Mouse (Mus musculus): ENCODE measurements around the gene Clec16a.

Gene Clec16a

GRCm38 (mm10) chr16:10544995-10545622 is at the start of gene Clec16a:
Clec16a (plus strand) TSS chr16:10545339.
- DNase-seq (ENCODE audit: extremely low spot score): peak; percentile 93

- no peak for DNase-seq (ENCODE audit: extremely low spot score)
Measured at GRCm38 (mm10) chr16:10495824-10496298, 49.3 kb upstream of the Clec16a start.

- DNase-seq (ENCODE audit: extremely low spot score): no peak
Measured at GRCm38 (mm10) chr16:10498096-10498602, 47.0 kb upstream of the Clec16a start.

GRCm38 (mm10) chr16:10499122-10499521 is 46.0 kb upstream of the Clec16a start:
- no peak for DNase-seq (ENCODE audit: extremely low spot score)

- DNase-seq (ENCODE audit: extremely low spot score): peak; percentile 76
Measured at GRCm38 (mm10) chr16:10501865-10502264, 43.3 kb upstream of the Clec16a start.

GRCm38 (mm10) chr16:10503058-10503457 is 42.1 kb upstream of the Clec16a start:
- no peak for DNase-seq (ENCODE audit: extremely low spot score)

GRCm38 (mm10) chr16:10507445-10507844 is 37.7 kb upstream of the Clec16a start:
- no peak for DNase-seq (ENCODE audit: extremely low spot score)

GRCm38 (mm10) chr16:10508691-10509090 is 36.4 kb upstream of the Clec16a start:
- no peak for DNase-seq (ENCODE audit: extremely low spot score)

- no peak for DNase-seq (ENCODE audit: extremely low spot score)
Measured at GRCm38 (mm10) chr16:10510477-10511133, 34.5 kb upstream of the Clec16a start.

- DNase-seq (ENCODE audit: extremely low spot score): no peak
Measured at GRCm38 (mm10) chr16:10511134-10511520, 34.0 kb upstream of the Clec16a start.

- no peak for DNase-seq (ENCODE audit: extremely low spot score)
Measured at GRCm38 (mm10) chr16:10515953-10516572, 29.1 kb upstream of the Clec16a start.

GRCm38 (mm10) chr16:10518030-10518429 is 27.1 kb upstream of the Clec16a start:
- no peak for DNase-seq (ENCODE audit: extremely low spot score)

GRCm38 (mm10) chr16:10520908-10521614 is 24.1 kb upstream of the Clec16a start:
- DNase-seq (ENCODE audit: extremely low spot score): peak; percentile 80

GRCm38 (mm10) chr16:10522811-10523210 is 22.3 kb upstream of the Clec16a start:
- peak; percentile 59 for DNase-seq (ENCODE audit: extremely low spot score)

- DNase-seq (ENCODE audit: extremely low spot score): no peak
Measured at GRCm38 (mm10) chr16:10523650-10524049, 21.5 kb upstream of the Clec16a start.

- DNase-seq (ENCODE audit: extremely low spot score): no peak
Measured at GRCm38 (mm10) chr16:10524866-10525609, 20.1 kb upstream of the Clec16a start.

- no peak for DNase-seq (ENCODE audit: extremely low spot score)
Measured at GRCm38 (mm10) chr16:10525610-10525980, 19.5 kb upstream of the Clec16a start.

- DNase-seq (ENCODE audit: extremely low spot score): no peak
Measured at GRCm38 (mm10) chr16:10527046-10527644, 18.0 kb upstream of the Clec16a start.

- DNase-seq (ENCODE audit: extremely low spot score): no peak
Measured at GRCm38 (mm10) chr16:10528382-10528781, 16.8 kb upstream of the Clec16a start.

GRCm38 (mm10) chr16:10530179-10530578 is 15.0 kb upstream of the Clec16a start:
- DNase-seq (ENCODE audit: extremely low spot score): no peak

- no peak for DNase-seq (ENCODE audit: extremely low spot score)
Measured at GRCm38 (mm10) chr16:10533781-10534180, 11.4 kb upstream of the Clec16a start.

Measured in embryo, embryonic 9.5 days (tissue).